Mouse (Mus musculus): Measurements from ENCODE around the gene Arrdc2. TPM values are rescaled to one million over a fixed set of nuclear protein-coding genes. Genes with fewer than 3 reads are reported as not detected.
A peak's percentile ranks its signal among the peaks of the same experiment; 100 is the strongest.

The Arrdc2 gene
- total and polyA plus RNA-seq, 2 experiments: 25.7 to 33.8 TPM

DNA sequence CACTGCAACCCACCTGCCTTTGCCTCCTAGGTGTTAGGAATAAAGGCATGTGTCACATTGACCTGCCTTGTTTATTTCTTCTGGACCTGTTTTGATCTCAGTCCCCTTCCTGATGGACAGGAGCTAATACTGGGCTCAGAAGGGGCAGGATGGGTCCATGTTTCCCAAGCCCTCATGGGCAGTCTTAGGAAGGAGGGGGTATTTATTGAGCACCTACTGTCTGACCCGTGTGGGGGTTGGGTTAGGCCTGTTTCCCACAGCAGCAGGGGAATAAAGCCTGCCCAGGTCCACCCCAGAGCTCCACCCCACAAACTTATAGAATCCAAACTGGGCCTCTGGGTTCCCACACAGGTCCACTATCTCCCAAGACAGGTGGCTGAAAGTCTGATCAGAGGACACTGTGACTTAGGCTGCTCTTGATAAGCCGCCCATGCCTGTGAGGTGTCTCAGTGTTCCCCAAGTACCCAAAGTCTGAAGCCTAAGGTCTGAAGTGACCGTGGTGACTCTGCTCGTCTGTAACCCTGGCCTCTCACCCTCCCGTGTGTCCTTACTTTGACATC lies 3.8 kb upstream of the Arrdc2 start:
- no peak for DNase-seq (ENCODE audit: extremely low read depth, low read depth, low spot score)
- no peak overlapping the region for H3K27ac ChIP-seq (replicated peaks; ENCODE audit: insufficient read depth, low read depth, low read length)
- peaks cover 8% of the 10 kb centered on the region for H3K4me1 ChIP-seq (ENCODE audit: control insufficient read depth, insufficient read depth, low read length)
- no peaks in the 10 kb centered on the region for H3K79me2 ChIP-seq (ENCODE audit: control insufficient read depth, insufficient read depth, low read length)
- no peak overlapping the region for H3K9ac ChIP-seq (ENCODE audit: low read depth, low read length)
- 77% methylated on average over 5 of the region's 5 CpGs for WGBS
- H3K27me3 ChIP-seq (ENCODE audit: control insufficient read depth, insufficient read depth, low read length): no peaks in the 10 kb centered on the region
- no peak overlapping the region for H3K4me3 ChIP-seq (ENCODE audit: insufficient read depth, low read depth, low read length)
- H3K36me3 ChIP-seq (ENCODE audit: control insufficient read depth, insufficient read depth, low read length): no peaks in the 10 kb centered on the region
- TF ChIP-seq CTCF (IDR thresholded peaks at IDR 0.05; ENCODE audit: low read depth, low read length) (no peak), POLR2A (IDR thresholded peaks at IDR 0.05; ENCODE audit: extremely low read depth, insufficient read depth, low read length) (no peak)

DNA sequence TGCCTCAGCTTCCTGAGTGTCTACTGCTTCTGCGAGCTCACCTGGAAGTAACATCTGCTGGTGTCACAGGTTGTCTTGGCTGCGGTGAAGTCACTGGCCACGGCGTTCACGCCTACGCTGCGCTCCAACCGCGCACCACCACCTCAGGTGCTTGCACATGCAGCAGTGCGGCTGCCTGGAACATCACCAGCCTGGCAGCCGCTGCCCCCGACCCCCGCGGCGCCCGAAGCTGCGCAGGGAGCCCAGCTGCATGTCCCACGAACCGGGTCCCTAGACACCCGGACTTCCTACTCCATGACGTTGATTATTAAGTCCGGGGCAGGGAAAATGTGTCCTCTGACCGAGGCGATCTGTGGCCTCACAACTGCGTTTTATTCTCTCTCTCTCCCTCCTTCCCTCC lies 3.0 kb upstream of the Arrdc2 start:
- H3K36me3 ChIP-seq (ENCODE audit: control insufficient read depth, insufficient read depth, low read length): no peaks in the 10 kb centered on the region
- H3K4me1 ChIP-seq (ENCODE audit: control insufficient read depth, insufficient read depth, low read length): peaks cover 8% of the 10 kb centered on the region
- no peak for TF ChIP-seq CTCF (IDR thresholded peaks at IDR 0.05; ENCODE audit: low read depth, low read length)
- no peak for TF ChIP-seq POLR2A (IDR thresholded peaks at IDR 0.05; ENCODE audit: extremely low read depth, insufficient read depth, low read length)
- no peak overlapping the region for H3K27ac ChIP-seq (replicated peaks; ENCODE audit: insufficient read depth, low read depth, low read length)
- no peaks in the 10 kb centered on the region for H3K27me3 ChIP-seq (ENCODE audit: control insufficient read depth, insufficient read depth, low read length)
- no peaks in the 10 kb centered on the region for H3K79me2 ChIP-seq (ENCODE audit: control insufficient read depth, insufficient read depth, low read length)
- no peak overlapping the region for H3K9ac ChIP-seq (ENCODE audit: low read depth, low read length)
- WGBS: 77% methylated on average over 25 of the region's 25 CpGs
- DNase-seq (ENCODE audit: extremely low read depth, low read depth, low spot score): no peak
- H3K4me3 ChIP-seq (ENCODE audit: insufficient read depth, low read depth, low read length): no peak overlapping the region

DNA sequence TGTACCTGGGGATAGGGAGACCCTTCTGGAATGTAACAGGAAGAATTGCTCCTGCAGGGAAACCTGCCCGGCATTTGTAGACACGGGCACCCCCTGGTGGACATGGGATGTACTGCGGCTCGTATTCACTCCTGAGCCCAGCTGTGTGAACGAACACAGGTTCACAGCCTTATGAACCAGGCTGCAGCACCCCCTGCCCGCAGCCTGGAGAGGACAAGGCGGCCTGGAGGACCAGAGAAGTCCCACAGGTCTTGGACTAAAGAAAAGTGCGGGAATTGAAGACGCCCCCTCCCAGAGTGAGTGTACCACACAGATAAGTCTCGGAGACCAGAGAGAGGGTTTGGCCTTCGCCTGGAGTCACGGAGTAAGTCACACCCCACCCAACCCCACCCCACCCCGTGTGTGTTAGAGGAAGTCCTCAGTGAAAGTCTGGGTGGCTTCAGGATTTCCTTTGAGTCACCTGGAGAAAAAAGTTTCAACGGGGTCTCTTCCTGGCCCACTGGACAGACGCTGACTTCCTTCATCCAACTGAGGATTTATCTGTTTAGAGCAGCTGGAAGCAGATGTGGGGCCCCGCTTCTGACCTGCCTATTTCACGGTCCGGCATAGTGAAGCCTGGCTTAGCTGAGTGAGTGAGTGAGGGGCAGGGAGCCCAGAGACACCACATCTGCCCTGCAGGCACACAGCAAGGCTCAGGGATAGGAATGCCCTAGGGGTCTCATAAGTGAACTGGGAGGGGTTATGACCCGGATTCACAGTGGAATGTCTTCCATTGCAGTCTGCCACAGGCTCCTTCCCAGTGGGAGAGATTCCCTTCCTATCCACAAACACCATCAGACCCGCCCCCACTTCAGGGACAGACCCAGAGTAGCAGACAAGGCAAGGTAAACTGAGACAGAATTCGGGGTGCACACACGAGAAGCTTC lies 1.9 kb upstream of the Arrdc2 start:
- Histone ChIP-seq H3K27me3 (ENCODE audit: control insufficient read depth, insufficient read depth, low read length) (no peaks in the 10 kb centered on the region), H3K79me2 (ENCODE audit: control insufficient read depth, insufficient read depth, low read length) (no peaks in the 10 kb centered on the region), H3K4me3 (ENCODE audit: insufficient read depth, low read depth, low read length) (no peak overlapping the region), H3K36me3 (ENCODE audit: control insufficient read depth, insufficient read depth, low read length) (no peaks in the 10 kb centered on the region), H3K4me1 (ENCODE audit: control insufficient read depth, insufficient read depth, low read length) (peaks cover 8% of the 10 kb centered on the region), H3K9ac (ENCODE audit: low read depth, low read length) (no peak overlapping the region), H3K27ac (replicated peaks; ENCODE audit: insufficient read depth, low read depth, low read length) (0 out of 2 replicates have a peak overlapping the region, but pooled peaks have one; percentile 3)
- WGBS: 38% methylated on average over 22 of the region's 22 CpGs
- DNase-seq (ENCODE audit: extremely low read depth, low read depth, low spot score): peak; percentile 62
- TF ChIP-seq POLR2A (IDR thresholded peaks at IDR 0.05; ENCODE audit: extremely low read depth, insufficient read depth, low read length) (no peak), CTCF (IDR thresholded peaks at IDR 0.05; ENCODE audit: low read depth, low read length) (peak; percentile 95)

DNA sequence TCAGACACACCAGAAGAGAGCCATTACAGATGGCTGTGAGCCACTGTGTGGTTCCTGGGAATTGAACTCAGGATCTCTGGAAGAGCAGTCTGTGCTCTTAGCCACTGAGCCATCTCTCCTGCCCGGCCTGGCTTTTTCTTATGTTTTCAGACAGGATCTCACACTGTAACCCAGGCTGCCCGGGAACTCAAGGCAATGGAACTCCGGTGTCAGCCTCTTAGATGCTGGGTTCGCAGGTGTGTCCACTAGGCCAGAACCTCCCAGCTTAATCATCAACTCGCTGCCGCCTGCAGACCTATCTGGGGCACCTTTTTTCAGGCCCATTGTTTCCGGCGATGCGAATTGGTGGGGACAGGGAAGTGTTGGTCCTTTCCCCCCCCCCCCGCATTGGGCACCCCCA lies 1.1 kb upstream of the Arrdc2 start:
- Histone ChIP-seq H3K36me3 (ENCODE audit: control insufficient read depth, insufficient read depth, low read length) (no peaks in the 10 kb centered on the region; the same call in 1 of the 2 replicates), H3K27ac (replicated peaks; ENCODE audit: insufficient read depth, low read depth, low read length) (peak overlapping the region; percentile 91; the same call in 1 of the 2 replicates), H3K4me3 (ENCODE audit: insufficient read depth, low read depth, low read length) (no peak overlapping the region), H3K9ac (ENCODE audit: low read depth, low read length) (no peak overlapping the region), H3K79me2 (ENCODE audit: control insufficient read depth, insufficient read depth, low read length) (no peaks in the 10 kb centered on the region), H3K27me3 (ENCODE audit: control insufficient read depth, insufficient read depth, low read length) (no peaks in the 10 kb centered on the region), H3K4me1 (ENCODE audit: control insufficient read depth, insufficient read depth, low read length) (peaks cover 8% of the 10 kb centered on the region)
- peak; percentile 76 for DNase-seq (ENCODE audit: extremely low read depth, low read depth, low spot score)
- WGBS: 21% methylated on average over 10 of the region's 10 CpGs
- TF ChIP-seq CTCF (IDR thresholded peaks at IDR 0.05; ENCODE audit: low read depth, low read length): no peak
- no peak for TF ChIP-seq POLR2A (IDR thresholded peaks at IDR 0.05; ENCODE audit: extremely low read depth, insufficient read depth, low read length)

DNA sequence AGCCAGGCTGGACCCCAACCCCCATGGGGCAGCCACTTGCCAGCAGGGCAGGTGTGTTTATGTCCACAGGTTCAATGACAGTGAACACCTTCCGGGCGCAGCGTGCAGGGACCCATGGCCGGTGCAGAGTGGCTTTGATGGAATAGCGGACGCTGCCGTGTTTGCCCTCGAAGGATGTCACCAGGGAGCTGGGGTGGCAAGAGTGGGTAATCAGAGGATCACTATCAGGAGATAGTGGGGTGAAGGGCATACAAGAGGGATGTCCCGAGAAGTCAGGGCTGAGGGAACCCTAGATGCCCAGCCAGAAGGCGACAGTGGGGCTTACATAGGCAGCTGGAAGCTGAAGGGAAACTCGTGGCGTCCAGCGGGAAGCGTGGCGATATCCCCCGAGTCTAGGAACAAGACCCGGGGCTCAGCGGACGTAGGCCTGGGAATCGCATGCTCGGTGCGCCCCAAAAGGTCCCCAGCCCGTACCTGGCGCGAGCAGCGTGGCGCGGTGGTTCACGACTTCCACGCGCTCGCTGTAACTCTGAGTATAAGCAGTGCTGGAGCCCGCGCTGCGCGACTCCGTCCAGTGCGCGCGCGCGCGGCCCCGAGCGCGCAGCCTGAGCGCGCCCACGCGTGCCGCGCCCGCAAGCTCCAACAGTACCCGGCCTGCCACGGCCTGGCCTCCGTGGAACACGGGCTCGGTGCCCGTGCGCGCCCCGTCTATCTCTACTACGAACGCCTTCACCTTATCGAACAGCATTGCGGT lies 689 bp downstream of the Arrdc2 start:
- Histone ChIP-seq H3K27me3 (ENCODE audit: control insufficient read depth, insufficient read depth, low read length) (no peaks in the 10 kb centered on the region), H3K4me1 (ENCODE audit: control insufficient read depth, insufficient read depth, low read length) (peaks cover 8% of the 10 kb centered on the region), H3K79me2 (ENCODE audit: control insufficient read depth, insufficient read depth, low read length) (no peaks in the 10 kb centered on the region), H3K9ac (ENCODE audit: low read depth, low read length) (peak overlapping the region; percentile 94), H3K27ac (replicated peaks; ENCODE audit: insufficient read depth, low read depth, low read length) (peak overlapping the region; percentile 91), H3K4me3 (ENCODE audit: insufficient read depth, low read depth, low read length) (peak overlapping the region; percentile 82), H3K36me3 (ENCODE audit: control insufficient read depth, insufficient read depth, low read length) (peaks cover 2% of the 10 kb centered on the region; the same call in 1 of the 2 replicates)
- under 1% methylated on average over 66 of the region's 66 CpGs for WGBS
- TF ChIP-seq POLR2A (IDR thresholded peaks at IDR 0.05; ENCODE audit: extremely low read depth, insufficient read depth, low read length): 0 out of 2 replicates have a peak, but pooled peaks have one; percentile 10
- no peak for TF ChIP-seq CTCF (IDR thresholded peaks at IDR 0.05; ENCODE audit: low read depth, low read length)
- DNase-seq (ENCODE audit: extremely low read depth, low read depth, low spot score): peak; percentile 33

All from liver, adult 2 months (tissue).